Mouse (Mus musculus): Measurements from ENCODE around the gene Gm20458. TPM values are rescaled to one million over a fixed set of nuclear protein-coding genes. Genes with fewer than 3 reads are reported as not detected.

Gm20458 gene
- total RNA-seq (2021) (1 to 10 TPM; 8.0 to 9.2 TPM), polyA plus RNA-seq (2012; rRNA removed) (7.8 and 17.2 TPM in 2 replicates)
- long read RNA-seq, partial matches to known transcripts = 2 of 3 reads
- long read RNA-seq, other reads (novel, unspliced or antisense) = 1 of 3 reads

GRCm38 (mm10) chr2:164460745-164461551, at the start of gene Gm20458:
Gene Gm20458 (plus strand): TSS chr2:164460967.
- under 1% methylated on average over 78 of the region's 79 CpGs for WGBS
- H3K36me3 ChIP-seq (ENCODE audit: control insufficient read depth, insufficient read depth, low read length) = no peaks in the 10 kb centered on the region
- intact Hi-C loops (cut with DNase I) = loop anchor here (1.0 to 2.0 kb wide), 2 partner anchors 36 to 57 kb away; partner anchors contain the start of gene Pigt
- peak; percentile 92 to 98 for DNase-seq
- H3K27me3 ChIP-seq (ENCODE audit: control insufficient read depth, insufficient read depth, low read length) = no peaks in the 10 kb centered on the region
- H3K9ac ChIP-seq (ENCODE audit: low read depth, low read length) = peak within 1 kb of the TSS; percentile 79
- peak within 1 kb of the TSS; percentile 88 for H3K27ac ChIP-seq
- TF ChIP-seq EP300 (IDR thresholded peaks at IDR 0.05; ENCODE audit: insufficient read depth, low read depth, low read length) = peak; percentile 85
- TF ChIP-seq POLR2A (IDR thresholded peaks at IDR 0.05; ENCODE audit: insufficient read depth, low read depth, low read length) = peak; percentile 71
- TF ChIP-seq CTCF (IDR thresholded peaks at IDR 0.05) = peak; percentile 93
- H3K4me1 ChIP-seq (ENCODE audit: control insufficient read depth, insufficient read depth, low read length) = peaks cover 4% of the 10 kb centered on the region
- no peaks in the 10 kb centered on the region for H3K79me2 ChIP-seq (replicated peaks; ENCODE audit: control insufficient read depth, insufficient read depth, low read length)
- H3K4me3 ChIP-seq = peak within 1 kb of the TSS; percentile 90

GRCm38 (mm10) chr2:164414167-164414566, 46.6 kb upstream of the Gm20458 start:
- no peak overlapping the region for H3K4me3 ChIP-seq
- H3K9ac ChIP-seq (ENCODE audit: low read depth, low read length) = no peak overlapping the region

GRCm38 (mm10) chr2:164414581-164414980, 46.2 kb upstream of the Gm20458 start:
- intact Hi-C loops (cut with DNase I) = no loop called here
- H3K36me3 ChIP-seq (ENCODE audit: control insufficient read depth, insufficient read depth, low read length) = no peaks in the 10 kb centered on the region
- DNase-seq = no peak
- H3K9ac ChIP-seq (ENCODE audit: low read depth, low read length) = no peak overlapping the region
- no peak overlapping the region for H3K4me3 ChIP-seq
- peaks cover 5% of the 10 kb centered on the region for H3K27me3 ChIP-seq (ENCODE audit: control insufficient read depth, insufficient read depth, low read length)
- TF ChIP-seq EP300 (IDR thresholded peaks at IDR 0.05; ENCODE audit: insufficient read depth, low read depth, low read length) (no peak), CTCF (IDR thresholded peaks at IDR 0.05) (no peak), POLR2A (IDR thresholded peaks at IDR 0.05; ENCODE audit: insufficient read depth, low read depth, low read length) (no peak)
- 50% methylated on average over 10 of the region's 10 CpGs for WGBS
- no peaks in the 10 kb centered on the region for H3K79me2 ChIP-seq (replicated peaks; ENCODE audit: control insufficient read depth, insufficient read depth, low read length)
- no peaks in the 10 kb centered on the region for H3K4me1 ChIP-seq (ENCODE audit: control insufficient read depth, insufficient read depth, low read length)
- H3K27ac ChIP-seq = no peak overlapping the region

More at GRCm38 (mm10) chr2:164414167-164414566, 46.6 kb upstream of the Gm20458 start:
- H3K27ac ChIP-seq = no peak overlapping the region
- no peak for DNase-seq
- H3K36me3 ChIP-seq (ENCODE audit: control insufficient read depth, insufficient read depth, low read length) = no peaks in the 10 kb centered on the region
- H3K4me1 ChIP-seq (ENCODE audit: control insufficient read depth, insufficient read depth, low read length) = no peaks in the 10 kb centered on the region
- intact Hi-C loops (cut with DNase I) = no loop called here
- H3K79me2 ChIP-seq (replicated peaks; ENCODE audit: control insufficient read depth, insufficient read depth, low read length) = no peaks in the 10 kb centered on the region
- 20% methylated on average over 28 of the region's 28 CpGs for WGBS
- H3K27me3 ChIP-seq (ENCODE audit: control insufficient read depth, insufficient read depth, low read length) = peaks cover 5% of the 10 kb centered on the region
- TF ChIP-seq CTCF (IDR thresholded peaks at IDR 0.05) = no peak
- no peak for TF ChIP-seq EP300 (IDR thresholded peaks at IDR 0.05; ENCODE audit: insufficient read depth, low read depth, low read length)
- no peak for TF ChIP-seq POLR2A (IDR thresholded peaks at IDR 0.05; ENCODE audit: insufficient read depth, low read depth, low read length)

- peaks cover 5% of the 10 kb centered on the region for H3K27me3 ChIP-seq (ENCODE audit: control insufficient read depth, insufficient read depth, low read length)
- no peak for DNase-seq
- H3K4me3 ChIP-seq = no peak overlapping the region
- intact Hi-C loops (cut with DNase I) = loop anchor here (1.0 to 5.0 kb wide), 3 partner anchors 40 to 310 kb away; partner anchors contain the start of gene Sys1
- no peaks in the 10 kb centered on the region for H3K36me3 ChIP-seq (ENCODE audit: control insufficient read depth, insufficient read depth, low read length)
- 0% methylated on average over 2 of the region's 2 CpGs for WGBS
- no peak overlapping the region for H3K9ac ChIP-seq (ENCODE audit: low read depth, low read length)
- no peak overlapping the region for H3K27ac ChIP-seq
- TF ChIP-seq POLR2A (IDR thresholded peaks at IDR 0.05; ENCODE audit: insufficient read depth, low read depth, low read length) (no peak), CTCF (IDR thresholded peaks at IDR 0.05) (peak; percentile 94), EP300 (IDR thresholded peaks at IDR 0.05; ENCODE audit: insufficient read depth, low read depth, low read length) (no peak)
- no peaks in the 10 kb centered on the region for H3K79me2 ChIP-seq (replicated peaks; ENCODE audit: control insufficient read depth, insufficient read depth, low read length)
- no peaks in the 10 kb centered on the region for H3K4me1 ChIP-seq (ENCODE audit: control insufficient read depth, insufficient read depth, low read length)
Observed at GRCm38 (mm10) chr2:164417198-164417597, 43.6 kb upstream of the Gm20458 start.

GRCm38 (mm10) chr2:164418308-164418875, 42.4 kb upstream of the Gm20458 start:
- H3K9ac ChIP-seq (ENCODE audit: low read depth, low read length) = no peak overlapping the region
- no peak overlapping the region for H3K27ac ChIP-seq

More at GRCm38 (mm10) chr2:164418308-164418875, 42.4 kb upstream of the Gm20458 start:
- Histone ChIP-seq H3K36me3 (ENCODE audit: control insufficient read depth, insufficient read depth, low read length) (no peaks in the 10 kb centered on the region), H3K27me3 (ENCODE audit: control insufficient read depth, insufficient read depth, low read length) (peaks cover 3% of the 10 kb centered on the region), H3K4me3 (no peak overlapping the region), H3K79me2 (replicated peaks; ENCODE audit: control insufficient read depth, insufficient read depth, low read length) (no peaks in the 10 kb centered on the region), H3K4me1 (ENCODE audit: control insufficient read depth, insufficient read depth, low read length) (no peaks in the 10 kb centered on the region)
- no peak for DNase-seq
- 55% methylated on average over 3 of the region's 3 CpGs for WGBS
- intact Hi-C loops (cut with DNase I) = loop anchor here (5.0 kb wide), 1 partner anchor 309 kb away; no protein-coding TSS in a partner anchor
- TF ChIP-seq EP300 (IDR thresholded peaks at IDR 0.05; ENCODE audit: insufficient read depth, low read depth, low read length) (no peak), POLR2A (IDR thresholded peaks at IDR 0.05; ENCODE audit: insufficient read depth, low read depth, low read length) (no peak), CTCF (IDR thresholded peaks at IDR 0.05) (no peak)

Data from heart, adult 2 months (tissue).